Mouse (Mus musculus): Measurements from ENCODE around the gene Krt84.

DNA sequence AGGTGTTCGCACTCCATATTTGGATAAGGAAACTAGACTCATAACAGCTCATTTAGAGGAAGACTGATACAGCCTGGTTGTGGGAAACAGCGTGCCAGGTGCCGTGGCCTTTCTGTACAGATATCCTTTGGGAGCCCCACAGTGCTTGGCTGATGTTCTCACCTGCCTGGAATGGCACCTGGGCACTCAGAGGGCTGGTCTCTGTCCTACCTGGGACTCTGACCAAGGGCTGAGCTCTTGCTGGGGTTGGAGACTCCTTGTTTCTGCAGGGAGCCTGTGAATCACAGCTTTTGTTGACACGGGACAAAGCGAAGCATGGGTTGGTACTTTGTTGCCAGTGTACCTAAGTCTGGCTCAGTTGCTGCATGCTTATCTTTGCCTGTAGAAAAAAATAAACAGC lies 42.9 kb upstream of the Krt84 start:
- TF ChIP-seq CTCF (IDR thresholded peaks at IDR 0.05) (no peak), EP300 (IDR thresholded peaks at IDR 0.05; ENCODE audit: insufficient read depth, low read depth, low read length) (no peak), POLR2A (IDR thresholded peaks at IDR 0.05; ENCODE audit: insufficient read depth, low read depth, low read length) (no peak)
